Mouse (Mus musculus) small intestine, adult 2 months (tissue): ENCODE results near the gene Luzp2.

Source experiments
- CTCF ChIP-seq: fragments of 200-500 bp; IDR thresholded peaks from 2 replicates; pipeline ENCODE4 v1.5.1; 2012; ENCODE audit warnings: low read depth, mild to moderate bottlenecking, control low read depth, inconsistent platforms, low read length, moderate library complexity, mixed read lengths; ENCODE audit not compliant: insufficient replicate concordance, insufficient read length; ENCODE audit errors: extremely low read depth
- POLR2A ChIP-seq: fragments of 200-500 bp; IDR thresholded peaks from 2 replicates; pipeline ENCODE4 v1.6.1; 2012; ENCODE audit warnings: low read depth, mild to moderate bottlenecking, control low read depth, inconsistent platforms, low read length, moderate library complexity

DNA sequence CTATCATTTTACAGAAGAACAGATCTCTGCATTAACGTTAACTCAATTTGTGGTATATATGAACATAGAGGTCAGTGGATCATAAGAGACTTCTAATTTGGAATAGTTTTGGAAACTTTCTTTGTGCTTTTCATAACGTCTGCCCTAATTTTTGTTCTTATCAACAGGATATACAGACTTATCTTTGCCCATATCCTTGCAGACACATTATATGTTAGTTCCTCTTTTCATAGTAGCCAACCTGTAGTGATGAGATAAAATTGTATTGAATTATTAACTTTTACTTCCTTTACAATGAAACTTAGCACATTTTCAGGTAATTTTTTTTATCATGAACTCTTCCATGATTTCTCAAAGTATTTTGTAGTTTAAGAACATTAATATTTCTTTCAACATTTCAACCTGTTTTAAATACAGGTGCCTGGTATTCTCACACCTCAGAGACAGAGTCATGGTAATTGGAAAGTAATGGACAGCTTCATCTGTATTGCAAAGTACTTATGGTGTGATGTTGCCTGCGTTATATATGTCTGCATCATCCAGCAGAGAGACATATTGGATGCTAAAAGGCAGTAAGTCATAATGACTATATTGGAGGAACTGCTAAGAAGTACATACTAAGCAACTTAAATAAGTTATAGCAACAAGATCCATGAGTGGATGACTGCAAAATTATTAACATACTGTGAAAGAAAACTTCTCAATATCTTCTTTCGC lies 43.8 kb downstream of the Luzp2 start:
- no peak for TF ChIP-seq CTCF
- no peak for TF ChIP-seq POLR2A
